Mouse (Mus musculus) liver, postnatal 0 days (tissue): ENCODE results near the gene Zgpat.

Source experiments
- CTCF ChIP-seq: sonication (generic); IDR thresholded peaks from 2 replicates; pipeline ENCODE4 v1.5.1; 2016; ENCODE audit warnings: antibody characterized with exemption, low read depth
- EP300 ChIP-seq: IDR thresholded peaks from 2 replicates; pipeline ENCODE4 v1.6.1; 2016; ENCODE audit warnings: antibody characterized with exemption, low read depth, mild to moderate bottlenecking

DNA sequence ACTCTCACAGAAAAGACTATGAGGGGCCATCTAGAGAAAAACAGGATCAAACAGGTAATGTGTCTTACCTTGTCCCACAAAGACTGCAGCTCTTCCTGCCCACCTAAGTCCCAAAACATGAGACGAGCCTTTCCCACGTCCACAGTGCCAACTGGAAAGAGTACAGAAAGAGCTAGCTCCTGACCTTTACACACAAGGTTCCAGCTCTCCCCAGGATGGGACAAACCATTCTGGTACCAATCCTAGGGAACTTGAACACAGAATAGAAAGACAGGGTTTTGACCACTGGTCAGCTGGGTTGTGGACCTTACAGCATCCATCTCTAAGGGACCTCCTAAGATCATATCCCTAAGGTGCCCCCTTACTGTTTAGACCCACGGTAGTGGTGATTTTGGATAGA, 782 bp upstream of the Zgpat start:
- TF ChIP-seq CTCF (no peak), EP300 (no peak)
